Mouse (Mus musculus) midbrain, embryonic 11.5 days (tissue): ENCODE measurements around the gene Acvr2b. TPM values are rescaled to one million over a fixed set of nuclear protein-coding genes. Genes with fewer than 3 reads are reported as not detected.
A peak's percentile ranks its signal among the peaks of the same experiment; 100 is the strongest.

ENCODE experiments used
- ATAC-seq: fragments of 200-750 bp; cut with Nextera tagmentation; 2 replicates; pipeline ENCODE4 v1.8.0; 2017; ENCODE audit warnings: moderate TSS enrichment, moderate library complexity; ENCODE audit not compliant: low FRiP score
- DNase-seq: peaks from one replicate; pipeline ENCODE4 v3.0.0; 2015; ENCODE audit warnings: low spot score; ENCODE audit errors: missing footprints
- H3K27ac ChIP-seq: fragments of 300-500 bp; sonication (generic); 2 replicates; pipeline ENCODE4 v1.5.1; 2014; ENCODE audit warnings: low read depth, low read length
- H3K27me3 ChIP-seq: fragments of 300-500 bp; sonication (generic); 2 replicates; pipeline ENCODE4 v1.6.1; 2014; ENCODE audit warnings: mild to moderate bottlenecking, low read length, moderate library complexity, mixed read lengths; ENCODE audit not compliant: control insufficient read depth, insufficient read depth
- H3K36me3 ChIP-seq: fragments of 300-500 bp; sonication (generic); 2 replicates; pipeline ENCODE4 v1.6.1; 2014; ENCODE audit warnings: mild to moderate bottlenecking, low read length, moderate library complexity, mixed read lengths; ENCODE audit not compliant: control insufficient read depth, insufficient read depth
- H3K4me1 ChIP-seq: fragments of 300-500 bp; sonication (generic); 2 replicates; pipeline ENCODE4 v1.6.1; 2014; ENCODE audit warnings: low read length; ENCODE audit not compliant: control insufficient read depth, insufficient read depth
- H3K4me2 ChIP-seq: fragments of 300-500 bp; sonication (generic); 2 replicates; pipeline ENCODE4 v1.6.1; 2014; ENCODE audit warnings: mild to moderate bottlenecking, moderate library complexity
- H3K4me3 ChIP-seq: fragments of 300-500 bp; sonication (generic); 2 replicates; pipeline ENCODE4 v1.5.1; 2014; ENCODE audit warnings: low read depth, low read length
- H3K9ac ChIP-seq: fragments of 300-500 bp; sonication (generic); 2 replicates; pipeline ENCODE4 v1.6.1; 2014; ENCODE audit warnings: low read length
- H3K9me3 ChIP-seq: fragments of 300-500 bp; sonication (generic); 2 replicates; pipeline ENCODE4 v1.6.1; 2016; ENCODE audit warnings: low read length; ENCODE audit not compliant: control insufficient read depth
- WGBS: fragments of 180-500 bp; shearing (Covaris S2); extraction: QIAGEN DNeasy Blood & Tissue Kit; methylation state at CpG from one replicate; pipeline ENCODE4 v1.1.7; 2014; 5-methylcytosine and 5-hydroxymethylcytosine counted together
- polyA plus RNA-seq: library from polyadenylated mRNA; unstranded; fragments of >200 nt; fragmentation: Nextera tagmentation; extraction: Ambion mirVana; gene quantifications from 2 replicates; pipeline ENCODE4 v1.2.1, GENCODE M21; 2014

Acvr2b gene
- polyA plus RNA-seq: 70.1 and 95.4 TPM in 2 replicates

- Histone ChIP-seq H3K27ac (peak within 1 kb of the TSS; percentile 81), H3K4me3 (peak within 1 kb of the TSS; percentile 95), H3K9ac (peak within 1 kb of the TSS; percentile 99), H3K4me1 (peaks cover 30% of the 10 kb centered on the region), H3K9me3 (no peaks in the 10 kb centered on the region), H3K36me3 (no peaks in the 10 kb centered on the region), H3K27me3 (no peaks in the 10 kb centered on the region), H3K4me2 (peak within 1 kb of the TSS; percentile 86)
- ATAC-seq (peak; percentile 94), DNase-seq (peak; percentile 100)
- under 1% methylated on average over 25 of the region's 32 CpGs for WGBS
Observed at GRCm38 (mm10) chr9:119401801-119402214, at the start of gene Acvr2b. Acvr2b (plus strand) TSS chr9:119402118.

GRCm38 (mm10) chr9:119353926-119354325 is 48.0 kb upstream of the Acvr2b start:
- DNase-seq (peak; percentile 28), ATAC-seq (no peak)
- no peak overlapping the region for H3K4me3 ChIP-seq
- H3K27ac ChIP-seq: no peak overlapping the region
- H3K9ac ChIP-seq: no peak overlapping the region
- H3K9me3 ChIP-seq: no peaks in the 10 kb centered on the region
- H3K27me3 ChIP-seq: no peaks in the 10 kb centered on the region
- H3K4me2 ChIP-seq: no peak overlapping the region
- peaks cover 8% of the 10 kb centered on the region for H3K36me3 ChIP-seq
- WGBS: 80% methylated on average over 6 of the region's 6 CpGs
- H3K4me1 ChIP-seq: no peaks in the 10 kb centered on the region; the same call in 1 of the 2 replicates

GRCm38 (mm10) chr9:119355943-119356342 is 46.0 kb upstream of the Acvr2b start:
- H3K4me1 ChIP-seq: no peaks in the 10 kb centered on the region; the same call in 1 of the 2 replicates
- 91% methylated on average over 6 of the region's 6 CpGs for WGBS
- no peaks in the 10 kb centered on the region for H3K9me3 ChIP-seq
- DNase-seq (peak; percentile 75), ATAC-seq (no peak)
- 0 out of 2 replicates have a peak, but pooled peaks cover 1% of the 10 kb centered on the region for H3K36me3 ChIP-seq
- H3K27ac ChIP-seq: no peak overlapping the region
- H3K9ac ChIP-seq: no peak overlapping the region
- no peak overlapping the region for H3K4me3 ChIP-seq
- H3K4me2 ChIP-seq: no peak overlapping the region
- no peaks in the 10 kb centered on the region for H3K27me3 ChIP-seq

GRCm38 (mm10) chr9:119357331-119358057 is 44.4 kb upstream of the Acvr2b start, which contains the start of gene Xylb:
Xylb (plus strand) TSS chr9:119357381.
- Histone ChIP-seq H3K4me1 (no peaks in the 10 kb centered on the region; the same call in 1 of the 2 replicates), H3K9me3 (no peaks in the 10 kb centered on the region), H3K27ac (no peak within 1 kb of the TSS), H3K36me3 (no peaks in the 10 kb centered on the region), H3K27me3 (no peaks in the 10 kb centered on the region), H3K4me2 (peak within 1 kb of the TSS; percentile 93), H3K9ac (peak within 1 kb of the TSS; percentile 77), H3K4me3 (peak within 1 kb of the TSS; percentile 64)
- ATAC-seq (peak; percentile 91), DNase-seq (peak; percentile 99)
- WGBS: 3% methylated on average over 65 of the region's 65 CpGs

- DNase-seq (no peak), ATAC-seq (no peak)
- 42% methylated on average over 9 of the region's 9 CpGs for WGBS
- no peaks in the 10 kb centered on the region for H3K27me3 ChIP-seq
- H3K4me2 ChIP-seq: peak overlapping the region; percentile 93
- no peaks in the 10 kb centered on the region for H3K36me3 ChIP-seq
- no peaks in the 10 kb centered on the region for H3K9me3 ChIP-seq
- H3K9ac ChIP-seq: peak overlapping the region; percentile 77
- no peaks in the 10 kb centered on the region; the same call in 1 of the 2 replicates for H3K4me1 ChIP-seq
- H3K4me3 ChIP-seq: peak overlapping the region; percentile 64
- no peak overlapping the region for H3K27ac ChIP-seq
Observed at GRCm38 (mm10) chr9:119358058-119358429, 43.9 kb upstream of the Acvr2b start.

- H3K4me3 ChIP-seq: no peak overlapping the region
- ATAC-seq (no peak), DNase-seq (no peak)
- 96% methylated on average over 5 of the region's 5 CpGs for WGBS
- H3K36me3 ChIP-seq: no peaks in the 10 kb centered on the region
- H3K27ac ChIP-seq: no peak overlapping the region
- no peaks in the 10 kb centered on the region for H3K27me3 ChIP-seq
- no peaks in the 10 kb centered on the region; the same call in 1 of the 2 replicates for H3K4me1 ChIP-seq
- H3K9ac ChIP-seq: no peak overlapping the region
- H3K9me3 ChIP-seq: no peaks in the 10 kb centered on the region
- no peak overlapping the region for H3K4me2 ChIP-seq
Observed at GRCm38 (mm10) chr9:119361416-119361815, 40.5 kb upstream of the Acvr2b start.

GRCm38 (mm10) chr9:119363229-119363628 is 38.7 kb upstream of the Acvr2b start:
- DNase-seq (no peak), ATAC-seq (no peak)
- no peak overlapping the region for H3K27ac ChIP-seq
- H3K9me3 ChIP-seq: no peaks in the 10 kb centered on the region
- no peak overlapping the region for H3K4me2 ChIP-seq
- no peak overlapping the region for H3K9ac ChIP-seq
- H3K4me1 ChIP-seq: no peaks in the 10 kb centered on the region
- H3K36me3 ChIP-seq: no peaks in the 10 kb centered on the region
- H3K4me3 ChIP-seq: no peak overlapping the region
- 92% methylated on average over 12 of the region's 12 CpGs for WGBS
- H3K27me3 ChIP-seq: no peaks in the 10 kb centered on the region

GRCm38 (mm10) chr9:119365284-119365683 is 36.6 kb upstream of the Acvr2b start, which contains the start of gene Slc22a14:
Slc22a14 (minus strand) TSS chr9:119365553.
- Histone ChIP-seq H3K27me3 (no peaks in the 10 kb centered on the region), H3K9ac (no peak within 1 kb of the TSS), H3K9me3 (no peaks in the 10 kb centered on the region), H3K36me3 (no peaks in the 10 kb centered on the region), H3K27ac (no peak within 1 kb of the TSS), H3K4me2 (no peak within 1 kb of the TSS), H3K4me1 (no peaks in the 10 kb centered on the region), H3K4me3 (no peak within 1 kb of the TSS)
- no peak for ATAC-seq
- no peak for DNase-seq
- WGBS: 79% methylated on average over 7 of the region's 7 CpGs

GRCm38 (mm10) chr9:119368367-119368766 is 33.6 kb upstream of the Acvr2b start:
- H3K27me3 ChIP-seq: no peaks in the 10 kb centered on the region
- WGBS: 97% methylated on average over 3 of the region's 3 CpGs

More at GRCm38 (mm10) chr9:119368367-119368766, 33.6 kb upstream of the Acvr2b start:
- ATAC-seq (no peak), DNase-seq (peak; percentile 17)
- Histone ChIP-seq H3K9me3 (no peaks in the 10 kb centered on the region), H3K27ac (no peak overlapping the region), H3K4me1 (no peaks in the 10 kb centered on the region), H3K4me2 (no peak overlapping the region), H3K36me3 (no peaks in the 10 kb centered on the region), H3K4me3 (no peak overlapping the region), H3K9ac (no peak overlapping the region)
